In the genomic region with DNA sequence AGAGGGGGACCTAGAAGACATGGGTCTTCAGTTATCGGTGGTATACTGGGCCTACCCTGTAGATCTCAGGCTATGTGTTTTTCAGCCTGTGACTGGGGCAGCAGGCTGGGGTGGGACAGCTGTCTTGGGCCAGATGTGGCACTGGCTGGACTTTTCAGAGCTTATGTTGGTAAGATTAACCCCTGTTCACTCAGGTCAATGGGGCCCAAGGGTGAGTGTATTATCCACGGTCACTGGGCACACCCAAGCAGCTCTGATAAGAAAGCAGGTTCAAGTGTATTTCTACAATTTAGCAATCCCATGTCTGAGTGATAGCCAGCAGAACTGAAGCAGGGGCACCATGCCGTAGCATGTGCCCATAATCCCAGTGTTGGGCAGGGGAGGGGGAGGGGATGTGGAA, we compare ENCODE assay signal across 24 mouse cellular contexts. TPM values are rescaled to one million over a fixed set of nuclear protein-coding genes. Genes with fewer than 3 reads are reported as not detected.
DNase-seq lines count a peak whose midpoint lies in the region; ATAC-seq and TF ChIP-seq lines count a peak whose summit lies in the region.
"Had no signal": no experiment of that assay in that cellular context is flagged by ENCODE, and none has a peak within 500 bp of the region (broad histone marks: within the 10 kb centered on the region; RNA-seq: fewer than 3 reads in every experiment).

No protein-coding gene starts in this region.

- H3K27ac ChIP-seq in intestine, embryonic 15.5 days, result peak overlapping the region; percentile 36; the same call in 1 of the 2 replicates
- peak overlapping the region; percentile 83 for H3K27ac ChIP-seq in intestine, embryonic 16.5 days (ENCODE audit: low read length)
- H3K27ac ChIP-seq in small intestine, adult 2 months (ENCODE audit: insufficient read depth, low read depth, low read length), result peak overlapping the region; percentile 98
- H3K27ac ChIP-seq in stomach, postnatal 0 days (replicated peaks), result no peak overlapping the region
- no peak overlapping the region for H3K27ac ChIP-seq in liver, embryonic 12.5 days
- H3K27ac ChIP-seq: embryonic facial prominence, embryonic 10.5 days; embryonic facial prominence, embryonic 12.5 days; forebrain, embryonic 13.5 days; forebrain, embryonic 15.5 days had no signal

- H3K4me1 ChIP-seq in intestine, embryonic 15.5 days (replicated peaks), result no peaks in the 10 kb centered on the region
- peaks cover 3% of the 10 kb centered on the region; the same call in 1 of the 2 replicates for H3K4me1 ChIP-seq in intestine, embryonic 16.5 days (ENCODE audit: control insufficient read depth, insufficient read depth, low read length)
- H3K4me1 ChIP-seq in small intestine, adult 2 months (ENCODE audit: control insufficient read depth, insufficient read depth, insufficient read length, low read length), result peaks cover 29% of the 10 kb centered on the region
- no peaks in the 10 kb centered on the region for H3K4me1 ChIP-seq in stomach, postnatal 0 days (replicated peaks; ENCODE audit: control insufficient read depth, insufficient read depth)
- 0 out of 2 replicates have a peak, but pooled peaks cover 5% of the 10 kb centered on the region for H3K4me1 ChIP-seq in liver, embryonic 12.5 days
- H3K4me1 ChIP-seq: forebrain, embryonic 15.5 days had no signal

- TF ChIP-seq POLR2A in small intestine, adult 2 months (IDR thresholded peaks at IDR 0.05; ENCODE audit: low read depth, low read length), result no peak

- no peak overlapping the region for H3K4me3 ChIP-seq in intestine, embryonic 15.5 days (replicated peaks)
- H3K4me3 ChIP-seq in intestine, embryonic 16.5 days (ENCODE audit: low read length), result no peak overlapping the region
- no peak overlapping the region for H3K4me3 ChIP-seq in small intestine, adult 2 months (ENCODE audit: low read depth, low read length)
- H3K4me3 ChIP-seq in stomach, postnatal 0 days (ENCODE audit: low read depth, low read length), result no peak overlapping the region
- H3K4me3 ChIP-seq in liver, embryonic 12.5 days, result no peak overlapping the region
- H3K4me3 ChIP-seq: embryonic facial prominence, embryonic 10.5 days; embryonic facial prominence, embryonic 12.5 days; forebrain, embryonic 13.5 days; forebrain, embryonic 15.5 days had no signal

- 63% methylated on average over 3 of the region's 3 CpGs for WGBS in intestine, embryonic 15.5 days
- 66% methylated on average over 3 of the region's 3 CpGs for WGBS in intestine, embryonic 16.5 days
- WGBS in small intestine, adult 2 months, result 34% methylated on average over 3 of the region's 3 CpGs
- WGBS in stomach, postnatal 0 days, result 68% methylated on average over 3 of the region's 3 CpGs
- 51% methylated on average over 3 of the region's 3 CpGs for WGBS in liver, embryonic 12.5 days (ENCODE audit: insufficient replicate concordance)

- ATAC-seq in intestine, embryonic 15.5 days, result peak; percentile 73
- peak; percentile 72 for ATAC-seq in intestine, embryonic 16.5 days
- peak; percentile 31; the same call in 1 of the 2 replicates for ATAC-seq in stomach, postnatal 0 days (ENCODE audit: low FRiP score, low TSS enrichment)
- no peak for ATAC-seq in liver, embryonic 12.5 days
- ATAC-seq: forebrain, embryonic 13.5 days; forebrain, embryonic 15.5 days; forebrain, postnatal 0 days had no signal

- no peak for TF ChIP-seq CTCF in small intestine, adult 2 months (IDR thresholded peaks at IDR 0.05; ENCODE audit: extremely low read depth, insufficient read length, insufficient replicate concordance, low read depth, low read length)
- TF ChIP-seq CTCF in stomach, postnatal 0 days (IDR thresholded peaks at IDR 0.05; ENCODE audit: low read depth), result no peak

- 0 out of 2 replicates have a peak, but pooled peaks cover 8% of the 10 kb centered on the region for H3K27me3 ChIP-seq in intestine, embryonic 15.5 days (replicated peaks)
- H3K27me3 ChIP-seq in intestine, embryonic 16.5 days (replicated peaks; ENCODE audit: control insufficient read depth, insufficient read depth, low read length), result no peaks in the 10 kb centered on the region
- H3K27me3 ChIP-seq in small intestine, adult 2 months (ENCODE audit: control insufficient read depth, insufficient read depth, low read length), result no peaks in the 10 kb centered on the region
- H3K27me3 ChIP-seq in stomach, postnatal 0 days (ENCODE audit: control insufficient read depth, insufficient read depth, low read length), result no peaks in the 10 kb centered on the region
- peaks cover 16% of the 10 kb centered on the region for H3K27me3 ChIP-seq in liver, embryonic 12.5 days (replicated peaks)
- H3K27me3 ChIP-seq: forebrain, embryonic 15.5 days had no signal

- no peak for TF ChIP-seq EP300 in stomach, postnatal 0 days (optimal IDR thresholded peaks at IDR 0.05)

- no peaks in the 10 kb centered on the region for H3K36me3 ChIP-seq in intestine, embryonic 15.5 days
- H3K36me3 ChIP-seq in intestine, embryonic 16.5 days (ENCODE audit: control insufficient read depth, insufficient read depth, low read length), result no peaks in the 10 kb centered on the region
- H3K36me3 ChIP-seq in small intestine, adult 2 months (ENCODE audit: control insufficient read depth, insufficient read depth, low read length), result peaks cover 22% of the 10 kb centered on the region
- no peaks in the 10 kb centered on the region for H3K36me3 ChIP-seq in stomach, postnatal 0 days (ENCODE audit: control insufficient read depth, insufficient read depth, low read length)
- H3K36me3 ChIP-seq in liver, embryonic 12.5 days, result no peaks in the 10 kb centered on the region
- H3K36me3 ChIP-seq: embryonic facial prominence, embryonic 10.5 days; embryonic facial prominence, embryonic 12.5 days; forebrain, embryonic 15.5 days had no signal

- H3K4me2 ChIP-seq in intestine, embryonic 15.5 days (replicated peaks), result no peak overlapping the region
- H3K4me2 ChIP-seq in intestine, embryonic 16.5 days (ENCODE audit: low read depth, low read length), result peak overlapping the region; percentile 28; the same call in 1 of the 2 replicates
- no peak overlapping the region for H3K4me2 ChIP-seq in stomach, postnatal 0 days (replicated peaks; ENCODE audit: low read depth)
- no peak overlapping the region for H3K4me2 ChIP-seq in liver, embryonic 12.5 days
- H3K4me2 ChIP-seq: embryonic facial prominence, embryonic 12.5 days; forebrain, embryonic 13.5 days; forebrain, embryonic 15.5 days had no signal

- no peaks in the 10 kb centered on the region for H3K9me3 ChIP-seq in intestine, embryonic 15.5 days
- no peaks in the 10 kb centered on the region for H3K9me3 ChIP-seq in intestine, embryonic 16.5 days (ENCODE audit: control insufficient read depth, low read length)
- no peaks in the 10 kb centered on the region for H3K9me3 ChIP-seq in stomach, postnatal 0 days (ENCODE audit: control insufficient read depth, low read length)
- no peaks in the 10 kb centered on the region for H3K9me3 ChIP-seq in liver, embryonic 12.5 days (replicated peaks)
- H3K9me3 ChIP-seq: embryonic facial prominence, embryonic 10.5 days; embryonic facial prominence, embryonic 12.5 days; forebrain, embryonic 13.5 days; forebrain, embryonic 15.5 days had no signal

- H3K9ac ChIP-seq in intestine, embryonic 15.5 days, result no peak overlapping the region
- no peak overlapping the region; the same call in 1 of the 2 replicates for H3K9ac ChIP-seq in intestine, embryonic 16.5 days (ENCODE audit: low read depth, low read length)
- H3K9ac ChIP-seq in stomach, postnatal 0 days (ENCODE audit: low read length), result no peak overlapping the region
- H3K9ac ChIP-seq in liver, embryonic 12.5 days, result no peak overlapping the region
- H3K9ac ChIP-seq: embryonic facial prominence, embryonic 12.5 days; forebrain, embryonic 13.5 days; forebrain, embryonic 15.5 days; forebrain, postnatal 0 days had no signal

- peak; percentile 38 for DNase-seq in stomach, postnatal 0 days (ENCODE audit: low spot score)
- DNase-seq in spleen, postnatal 14 days (ENCODE audit: low spot score in 2 of 2), result no peak
- no peak for DNase-seq in cerebellum, postnatal 14 days
- DNase-seq: adrenal gland, adult 2 months; adrenal gland, postnatal 25 days; cerebellum, adult 11 months; cerebellum, adult 18-20 months; cerebellum, adult 8-10 months; cerebellum, adult 9-11 months; cerebellum, postnatal 25 days; forebrain, postnatal 0 days had no signal

RNA-seq across cellular contexts. Expression of gene Alpi, which starts 0.7 kb away (rescaled TPM):
- 113 and 131 TPM in 2 replicates for polyA plus RNA-seq in intestine, embryonic 15.5 days (2015; fragmentation: Nextera tagmentation; extraction: Ambion mirVana)
- 256 and 345 TPM in 2 replicates for polyA plus RNA-seq in intestine, embryonic 16.5 days (2015; fragmentation: Nextera tagmentation; extraction: Ambion mirVana)
- 2,031 and 4,686 TPM in 2 replicates for polyA plus RNA-seq in small intestine, adult 2 months (2012; rRNA removed)
- 5.7 and 11.4 TPM in 2 replicates for polyA plus RNA-seq in stomach, postnatal 0 days (2015; fragmentation: Nextera tagmentation; extraction: Ambion mirVana)
- not detected in 2 replicates for polyA plus RNA-seq in liver, embryonic 12.5 days (2016; fragmentation: Nextera tagmentation; extraction: Ambion mirVana)
- polyA plus RNA-seq: brain, embryonic 14.5 days; C2C12; cortical plate, adult 2 months; embryonic facial prominence, embryonic 10.5 days; embryonic facial prominence, embryonic 12.5 days; embryonic facial prominence, embryonic 14.5 days; forebrain, embryonic 11.5 days; forebrain, embryonic 13.5 days; forebrain, embryonic 15.5 days; forebrain, postnatal 0 days had no signal

RNA-seq across cellular contexts. Expression of gene Alppl2, which starts 12.4 kb away (rescaled TPM):
- polyA plus RNA-seq in intestine, embryonic 15.5 days (2015; fragmentation: Nextera tagmentation; extraction: Ambion mirVana), result not detected in 2 replicates
- polyA plus RNA-seq in intestine, embryonic 16.5 days (2015; fragmentation: Nextera tagmentation; extraction: Ambion mirVana), result not detected in 2 replicates
- polyA plus RNA-seq in small intestine, adult 2 months (2012; rRNA removed), result 1.9 and 7.3 TPM in 2 replicates
- not detected in 2 replicates for polyA plus RNA-seq in stomach, postnatal 0 days (2015; fragmentation: Nextera tagmentation; extraction: Ambion mirVana)
- polyA plus RNA-seq in liver, embryonic 12.5 days (2016; fragmentation: Nextera tagmentation; extraction: Ambion mirVana), result 0.14 TPM in 1 of 2 replicates, not detected in the other
- polyA plus RNA-seq: adrenal gland, adult 2 months; brain, embryonic 14.5 days; C2C12; cortical plate, adult 2 months; embryonic facial prominence, embryonic 10.5 days; embryonic facial prominence, embryonic 12.5 days; embryonic facial prominence, embryonic 14.5 days; forebrain, embryonic 11.5 days; forebrain, embryonic 13.5 days; forebrain, embryonic 15.5 days; forebrain, postnatal 0 days had no signal

RNA-seq across cellular contexts. Expression of gene Akp3, which starts 22.7 kb away (rescaled TPM):
- polyA plus RNA-seq in intestine, embryonic 15.5 days (2015; fragmentation: Nextera tagmentation; extraction: Ambion mirVana), result 0.11 TPM in 1 of 2 replicates, not detected in the other
- 0.10 TPM in 1 of 2 replicates, not detected in the other for polyA plus RNA-seq in intestine, embryonic 16.5 days (2015; fragmentation: Nextera tagmentation; extraction: Ambion mirVana)
- 13.5 and 5,678 TPM in 2 replicates for polyA plus RNA-seq in small intestine, adult 2 months (2012; rRNA removed)
- polyA plus RNA-seq in stomach, postnatal 0 days (2015; fragmentation: Nextera tagmentation; extraction: Ambion mirVana), result 0.38 TPM in 1 of 2 replicates, not detected in the other
- not detected in 2 replicates for polyA plus RNA-seq in liver, embryonic 12.5 days (2016; fragmentation: Nextera tagmentation; extraction: Ambion mirVana)
- polyA plus RNA-seq: adrenal gland, adult 2 months; C2C12; cortical plate, adult 2 months; embryonic facial prominence, embryonic 10.5 days; embryonic facial prominence, embryonic 12.5 days; forebrain, embryonic 11.5 days; forebrain, embryonic 13.5 days; forebrain, embryonic 15.5 days; forebrain, postnatal 0 days had no signal

RNA-seq across cellular contexts. Expression of gene Ecel1, which starts 54.2 kb away (rescaled TPM):
- polyA plus RNA-seq in intestine, embryonic 15.5 days (2015; fragmentation: Nextera tagmentation; extraction: Ambion mirVana), result 2.4 and 2.5 TPM in 2 replicates
- 0.95 and 1.1 TPM in 2 replicates for polyA plus RNA-seq in intestine, embryonic 16.5 days (2015; fragmentation: Nextera tagmentation; extraction: Ambion mirVana)
- polyA plus RNA-seq in small intestine, adult 2 months (2012; rRNA removed), result 0.22 and 1.7 TPM in 2 replicates
- 2.2 and 2.3 TPM in 2 replicates for polyA plus RNA-seq in stomach, postnatal 0 days (2015; fragmentation: Nextera tagmentation; extraction: Ambion mirVana)
- polyA plus RNA-seq in liver, embryonic 12.5 days (2016; fragmentation: Nextera tagmentation; extraction: Ambion mirVana), result 0.12 and 0.35 TPM in 2 replicates

Comparison
In these comparisons a context has a peak if more than half of its experiments do, and no peak if none do; other contexts are left out.
1. H3K27ac ChIP-seq: peak in intestine, embryonic 15.5 days (single experiment), intestine, embryonic 16.5 days (single experiment) and small intestine, adult 2 months (single experiment); none in stomach, postnatal 0 days (single experiment) and liver, embryonic 12.5 days (single experiment).
2. RNA of gene Akp3, which starts 22.7 kb away (polyA plus RNA-seq): 13.5 to 5,678 TPM in small intestine, adult 2 months; 0.38 TPM in stomach, postnatal 0 days, 0.11 TPM in intestine, embryonic 15.5 days, 0.10 TPM in intestine, embryonic 16.5 days and not detected in liver, embryonic 12.5 days; every median in the first group is over 10 times any median in the second.